Mouse (Mus musculus) hindbrain, embryonic 13.5 days (tissue): ENCODE measurements around the gene Ppp1r7. TPM values are rescaled to one million over a fixed set of nuclear protein-coding genes. Genes with fewer than 3 reads are reported as not detected.
A peak's percentile ranks its signal among the peaks of the same experiment; 100 is the strongest.
"Not testable (repeated sequence)": the region's sequence is repeated elsewhere in the genome, so short reads cannot be mapped to it uniquely, and the experiment has no call there.

ENCODE experiments used
- ATAC-seq: fragments of 200-750 bp; cut with Nextera tagmentation; 2 replicates; pipeline ENCODE4 v1.8.0; 2017; ENCODE audit warnings: moderate TSS enrichment; ENCODE audit not compliant: low FRiP score
- H3K27ac ChIP-seq: fragments of 300-500 bp; sonication (generic); 2 replicates; pipeline ENCODE4 v1.5.1; 2015; ENCODE audit warnings: inconsistent platforms, mild to moderate bottlenecking, moderate library complexity
- H3K27me3 ChIP-seq: fragments of 300-500 bp; sonication (generic); 2 replicates; pipeline ENCODE4 v1.6.1; 2015; ENCODE audit warnings: mild to moderate bottlenecking, inconsistent platforms
- H3K36me3 ChIP-seq: fragments of 300-500 bp; sonication (generic); 2 replicates; pipeline ENCODE4 v1.6.1; 2015; ENCODE audit warnings: mild to moderate bottlenecking, inconsistent platforms
- H3K4me1 ChIP-seq: fragments of 300-500 bp; sonication (generic); replicated peaks from 2 replicates; pipeline ENCODE4 v1.6.1; 2015; ENCODE audit warnings: inconsistent platforms
- H3K4me2 ChIP-seq: fragments of 300-500 bp; sonication (generic); 2 replicates; pipeline ENCODE4 v1.6.1; 2015; ENCODE audit warnings: inconsistent platforms, mild to moderate bottlenecking, moderate library complexity
- H3K4me3 ChIP-seq: fragments of 300-500 bp; sonication (generic); 2 replicates; pipeline ENCODE4 v1.5.1; 2015; ENCODE audit warnings: mild to moderate bottlenecking, inconsistent platforms
- H3K9ac ChIP-seq: fragments of 300-500 bp; sonication (generic); 2 replicates; pipeline ENCODE4 v1.6.1; 2015; ENCODE audit warnings: mild to moderate bottlenecking, inconsistent platforms
- H3K9me3 ChIP-seq: fragments of 300-500 bp; sonication (generic); 2 replicates; pipeline ENCODE4 v1.6.1; 2016; ENCODE audit warnings: inconsistent platforms
- WGBS: fragments of 180-500 bp; shearing (Covaris S2); methylation state at CpG from one replicate; pipeline ENCODE4 v1.1.7; 2015; 5-methylcytosine and 5-hydroxymethylcytosine counted together
- polyA plus RNA-seq: library from polyadenylated mRNA; unstranded; fragments of >200 nt; fragmentation: Nextera tagmentation; extraction: Ambion mirVana; gene quantifications from 2 replicates; pipeline ENCODE4 v1.2.1, GENCODE M21; 2015

The Ppp1r7 gene
- polyA plus RNA-seq = 50.0 and 57.5 TPM in 2 replicates

- Histone ChIP-seq H3K4me1 (peaks cover 25% of the 10 kb centered on the region), H3K27me3 (no peaks in the 10 kb centered on the region)
- WGBS = under 1% methylated on average over 63 of the region's 63 CpGs
These were observed at the start of gene Ppp1r7, which contains the start of gene Pask for GRCm38 (mm10) chr1:93342648-93343503. TSS of gene Ppp1r7 (plus strand) at chr1:93342854. TSS of gene Pask (minus strand) at chr1:93343482.

GRCm38 (mm10) chr1:93294491-93294890, 48.2 kb upstream of the Ppp1r7 start:
- not testable (repeated sequence) for H3K4me3 ChIP-seq, ATAC-seq, H3K9ac ChIP-seq, H3K4me1 ChIP-seq, H3K4me2 ChIP-seq, H3K27me3 ChIP-seq, H3K27ac ChIP-seq, H3K9me3 ChIP-seq
- H3K36me3 ChIP-seq = peaks cover 40% of the 10 kb centered on the region
- WGBS = 82% methylated on average over 3 of the region's 3 CpGs

More at GRCm38 (mm10) chr1:93342648-93343503, at the start of gene Ppp1r7, which contains the start of gene Pask:
- Histone ChIP-seq H3K9ac (peak within 1 kb of the TSS; percentile 85), H3K4me3 (peak within 1 kb of the TSS; percentile 87), H3K4me2 (peak within 1 kb of the TSS; percentile 90), H3K9me3 (no peaks in the 10 kb centered on the region), H3K36me3 (peaks cover 18% of the 10 kb centered on the region), H3K27ac (peak within 1 kb of the TSS; percentile 81)
- peak; percentile 96 for ATAC-seq

GRCm38 (mm10) chr1:93299791-93300190, 42.9 kb upstream of the Ppp1r7 start:
- no peak overlapping the region for H3K4me2 ChIP-seq
- 93% methylated on average over 4 of the region's 4 CpGs for WGBS
- no peaks in the 10 kb centered on the region for H3K9me3 ChIP-seq
- no peak for ATAC-seq
- H3K4me3 ChIP-seq = no peak overlapping the region
- H3K36me3 ChIP-seq = peaks cover 87% of the 10 kb centered on the region
- peaks cover 24% of the 10 kb centered on the region for H3K4me1 ChIP-seq
- H3K27me3 ChIP-seq = no peaks in the 10 kb centered on the region
- H3K27ac ChIP-seq = no peak overlapping the region
- H3K9ac ChIP-seq = no peak overlapping the region

GRCm38 (mm10) chr1:93300578-93300977, 42.1 kb upstream of the Ppp1r7 start:
- Histone ChIP-seq H3K36me3 (peaks cover 86% of the 10 kb centered on the region), H3K4me3 (no peak overlapping the region), H3K4me1 (peaks cover 29% of the 10 kb centered on the region), H3K27me3 (no peaks in the 10 kb centered on the region), H3K27ac (no peak overlapping the region), H3K4me2 (no peak overlapping the region), H3K9me3 (no peaks in the 10 kb centered on the region), H3K9ac (no peak overlapping the region)
- WGBS = 91% methylated on average over 3 of the region's 3 CpGs
- ATAC-seq = no peak

GRCm38 (mm10) chr1:93305581-93306337, 36.9 kb upstream of the Ppp1r7 start, which contains the start of gene Mterf4:
TSS of gene Mterf4 (minus strand) at chr1:93305915.
- Histone ChIP-seq H3K27me3 (no peaks in the 10 kb centered on the region), H3K4me2 (peak within 1 kb of the TSS; percentile 74), H3K4me3 (peak within 1 kb of the TSS; percentile 68), H3K9me3 (no peaks in the 10 kb centered on the region), H3K27ac (peak within 1 kb of the TSS; percentile 30; the same call in 1 of the 2 replicates), H3K36me3 (peaks cover 50% of the 10 kb centered on the region), H3K4me1 (peaks cover 29% of the 10 kb centered on the region), H3K9ac (peak within 1 kb of the TSS; percentile 81)
- ATAC-seq = peak; percentile 95
- 9% methylated on average over 36 of the region's 36 CpGs for WGBS

GRCm38 (mm10) chr1:93323973-93324372, 18.7 kb upstream of the Ppp1r7 start:
- WGBS = 96% methylated on average over 6 of the region's 6 CpGs
- Histone ChIP-seq H3K27me3 (no peaks in the 10 kb centered on the region), H3K9ac (no peak overlapping the region), H3K9me3 (no peaks in the 10 kb centered on the region), H3K4me1 (no peaks in the 10 kb centered on the region), H3K36me3 (peaks cover 81% of the 10 kb centered on the region), H3K27ac (no peak overlapping the region), H3K4me2 (no peak overlapping the region), H3K4me3 (no peak overlapping the region)
- ATAC-seq = no peak

- H3K4me2 ChIP-seq = no peak overlapping the region
- 92% methylated on average over 3 of the region's 3 CpGs for WGBS
- H3K27me3 ChIP-seq = no peaks in the 10 kb centered on the region
- ATAC-seq = no peak
- H3K36me3 ChIP-seq = peaks cover 61% of the 10 kb centered on the region
- H3K9ac ChIP-seq = no peak overlapping the region
- H3K4me1 ChIP-seq = no peaks in the 10 kb centered on the region
- no peak overlapping the region for H3K27ac ChIP-seq
- H3K9me3 ChIP-seq = no peaks in the 10 kb centered on the region
- no peak overlapping the region for H3K4me3 ChIP-seq
These were observed 16.2 kb upstream of the Ppp1r7 start for GRCm38 (mm10) chr1:93326446-93326845.

- no peak overlapping the region for H3K4me3 ChIP-seq
- H3K4me2 ChIP-seq = no peak overlapping the region
- H3K9me3 ChIP-seq = no peaks in the 10 kb centered on the region
- H3K4me1 ChIP-seq = no peaks in the 10 kb centered on the region
- H3K36me3 ChIP-seq = peaks cover 13% of the 10 kb centered on the region
- no peak for ATAC-seq
- WGBS = 82% methylated on average over 2 of the region's 2 CpGs
- no peaks in the 10 kb centered on the region for H3K27me3 ChIP-seq
- H3K9ac ChIP-seq = no peak overlapping the region
- H3K27ac ChIP-seq = no peak overlapping the region
These were observed 8.0 kb upstream of the Ppp1r7 start for GRCm38 (mm10) chr1:93334621-93335020.

GRCm38 (mm10) chr1:93343504-93344047, 922 bp downstream of the Ppp1r7 start:
- Histone ChIP-seq H3K36me3 (peaks cover 25% of the 10 kb centered on the region), H3K27ac (peak overlapping the region; percentile 81), H3K27me3 (no peaks in the 10 kb centered on the region), H3K4me2 (peak overlapping the region; percentile 90), H3K9me3 (no peaks in the 10 kb centered on the region), H3K9ac (peak overlapping the region; percentile 85), H3K4me3 (peak overlapping the region; percentile 87), H3K4me1 (peaks cover 25% of the 10 kb centered on the region)
- WGBS = under 1% methylated on average over 39 of the region's 39 CpGs
- peak; percentile 97 for ATAC-seq

GRCm38 (mm10) chr1:93347176-93347575, 4.5 kb downstream of the Ppp1r7 start:
- Histone ChIP-seq H3K9ac (no peak overlapping the region), H3K27ac (no peak overlapping the region), H3K36me3 (peaks cover 58% of the 10 kb centered on the region), H3K4me3 (no peak overlapping the region), H3K9me3 (no peaks in the 10 kb centered on the region), H3K4me1 (peaks cover 15% of the 10 kb centered on the region), H3K4me2 (no peak overlapping the region), H3K27me3 (no peaks in the 10 kb centered on the region)
- ATAC-seq = no peak
- 96% methylated on average over 5 of the region's 5 CpGs for WGBS

GRCm38 (mm10) chr1:93349701-93350100, 7.0 kb downstream of the Ppp1r7 start:
- no peak overlapping the region for H3K27ac ChIP-seq
- no peaks in the 10 kb centered on the region for H3K27me3 ChIP-seq
- no peak overlapping the region for H3K4me2 ChIP-seq
- no peaks in the 10 kb centered on the region for H3K9me3 ChIP-seq
- no peak overlapping the region for H3K9ac ChIP-seq
- peaks cover 84% of the 10 kb centered on the region for H3K36me3 ChIP-seq
- ATAC-seq = no peak
- 72% methylated on average over 4 of the region's 4 CpGs for WGBS
- no peak overlapping the region for H3K4me3 ChIP-seq
- H3K4me1 ChIP-seq = peaks cover 4% of the 10 kb centered on the region; the same call in 1 of the 2 replicates

GRCm38 (mm10) chr1:93352724-93353123, 10.1 kb downstream of the Ppp1r7 start:
- Histone ChIP-seq H3K9ac (no peak overlapping the region), H3K27ac (no peak overlapping the region), H3K4me2 (no peak overlapping the region), H3K4me3 (no peak overlapping the region), H3K9me3 (no peaks in the 10 kb centered on the region), H3K36me3 (peaks cover 96% of the 10 kb centered on the region), H3K4me1 (no peaks in the 10 kb centered on the region), H3K27me3 (no peaks in the 10 kb centered on the region)
- no peak for ATAC-seq
- 89% methylated on average over 2 of the region's 2 CpGs for WGBS
